Mouse (Mus musculus): Measurements from ENCODE around the gene Neurl1b. TPM values are rescaled to one million over a fixed set of nuclear protein-coding genes. Genes with fewer than 3 reads are reported as not detected.

Neurl1b gene
- total and polyA plus RNA-seq, 3 experiments = under 0.01 TPM; not detected in 2

- TF ChIP-seq POLR2AphosphoS5 (IDR thresholded peaks at IDR 0.05; ENCODE audit: insufficient replicate concordance, low read depth, low read length) = no peak
- no peak for TF ChIP-seq GATA2 (IDR thresholded peaks at IDR 0.05; ENCODE audit: borderline replicate concordance, low read depth, low read length)
- no peak for TF ChIP-seq GATA1 (IDR thresholded peaks at IDR 0.05; ENCODE audit: borderline replicate concordance, low read length)
- Histone ChIP-seq H3K9me3 (replicated peaks) (no peaks in the 10 kb centered on the region), H3K4me3 (ENCODE audit: low read depth, low read length) (no peak overlapping the region), H3K27me3 (ENCODE audit: insufficient read depth, low read length) (peaks cover 88% of the 10 kb centered on the region), H3K36me3 (replicated peaks) (no peaks in the 10 kb centered on the region), H3K4me1 (ENCODE audit: insufficient read depth, low read depth, low read length) (peaks cover 26% of the 10 kb centered on the region)
- DNase-seq (ENCODE audit: low spot score) = no peak
- ATAC-seq (ENCODE audit: extremely low read depth, insufficient number of reproducible peaks, low FRiP score, poor library complexity, severe bottlenecking) = no peak
Observed at GRCm38 (mm10) chr17:26373211-26373610, 41.4 kb upstream of the Neurl1b start.

- Histone ChIP-seq H3K27me3 (ENCODE audit: insufficient read depth, low read length) (peaks cover 93% of the 10 kb centered on the region), H3K4me1 (ENCODE audit: insufficient read depth, low read depth, low read length) (peaks cover 2% of the 10 kb centered on the region; the same call in 1 of the 2 replicates), H3K9me3 (replicated peaks) (no peaks in the 10 kb centered on the region), H3K36me3 (replicated peaks) (no peaks in the 10 kb centered on the region), H3K4me3 (ENCODE audit: low read depth, low read length) (no peak overlapping the region)
- no peak for DNase-seq (ENCODE audit: low spot score)
- TF ChIP-seq POLR2AphosphoS5 (IDR thresholded peaks at IDR 0.05; ENCODE audit: insufficient replicate concordance, low read depth, low read length) (no peak), TAL1 (conservative IDR thresholded peaks at IDR 0.05; ENCODE audit: low read depth, low read length) (no peak), GATA2 (IDR thresholded peaks at IDR 0.05; ENCODE audit: borderline replicate concordance, low read depth, low read length) (no peak), GATA1 (IDR thresholded peaks at IDR 0.05; ENCODE audit: borderline replicate concordance, low read length) (no peak), CTCF (IDR thresholded peaks at IDR 0.05; ENCODE audit: low read depth, low read length) (no peak)
- ATAC-seq (ENCODE audit: extremely low read depth, insufficient number of reproducible peaks, low FRiP score, poor library complexity, severe bottlenecking) = no peak
Observed at GRCm38 (mm10) chr17:26376416-26376815, 38.2 kb upstream of the Neurl1b start.

DNA sequence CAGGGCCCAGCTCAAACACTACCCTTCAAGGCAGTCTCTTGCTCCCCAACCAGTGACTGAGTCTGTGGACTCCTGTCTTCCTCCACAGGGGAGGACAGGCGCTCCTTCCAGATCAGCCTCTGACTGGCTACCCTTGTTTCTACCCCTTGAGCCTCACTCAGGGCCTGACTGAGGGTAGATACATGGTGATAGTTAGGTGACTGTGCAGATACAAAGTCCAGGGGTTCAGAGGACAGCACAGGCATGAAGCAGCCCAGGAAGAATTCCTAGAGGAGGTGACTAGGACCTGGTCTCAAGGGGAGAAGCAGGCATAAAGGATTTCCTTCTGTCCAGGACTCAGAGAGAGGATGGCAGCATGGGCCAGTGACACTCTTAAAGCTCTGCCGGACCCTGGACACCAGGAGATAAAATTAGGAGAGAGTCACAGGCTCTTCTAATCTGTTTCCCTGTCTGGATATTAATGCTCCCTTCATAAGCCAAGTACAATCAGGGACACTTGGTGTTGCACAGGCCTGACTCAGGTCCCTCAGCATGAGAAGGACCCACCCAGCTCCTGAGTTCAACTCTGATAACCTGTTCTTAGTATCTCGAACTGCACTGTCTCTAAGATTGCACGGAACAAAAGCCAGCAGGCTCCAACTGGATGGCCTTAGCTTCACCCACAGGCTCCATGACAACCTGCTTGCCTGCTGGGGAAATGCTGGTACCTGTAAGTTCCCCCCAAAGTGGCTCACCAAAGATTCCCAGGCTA is 37.5 kb upstream of the Neurl1b start:
- Histone ChIP-seq H3K9me3 (replicated peaks) (no peaks in the 10 kb centered on the region), H3K27me3 (ENCODE audit: insufficient read depth, low read length) (peaks cover 93% of the 10 kb centered on the region), H3K36me3 (replicated peaks) (no peaks in the 10 kb centered on the region), H3K4me3 (ENCODE audit: low read depth, low read length) (no peak overlapping the region), H3K4me1 (ENCODE audit: insufficient read depth, low read depth, low read length) (peaks cover 2% of the 10 kb centered on the region; the same call in 1 of the 2 replicates)
- no peak for TF ChIP-seq POLR2AphosphoS5 (IDR thresholded peaks at IDR 0.05; ENCODE audit: insufficient replicate concordance, low read depth, low read length)
- no peak for TF ChIP-seq GATA1 (IDR thresholded peaks at IDR 0.05; ENCODE audit: borderline replicate concordance, low read length)
- no peak for TF ChIP-seq GATA2 (IDR thresholded peaks at IDR 0.05; ENCODE audit: borderline replicate concordance, low read depth, low read length)
- no peak for TF ChIP-seq CTCF (IDR thresholded peaks at IDR 0.05; ENCODE audit: low read depth, low read length)
- TF ChIP-seq TAL1 (conservative IDR thresholded peaks at IDR 0.05; ENCODE audit: low read depth, low read length) = no peak
- ATAC-seq (ENCODE audit: extremely low read depth, insufficient number of reproducible peaks, low FRiP score, poor library complexity, severe bottlenecking) (no peak), DNase-seq (ENCODE audit: low spot score) (no peak)

GRCm38 (mm10) chr17:26380280-26380985 is 34.2 kb upstream of the Neurl1b start:
- Histone ChIP-seq H3K4me1 (ENCODE audit: insufficient read depth, low read depth, low read length) (peaks cover 2% of the 10 kb centered on the region; the same call in 1 of the 2 replicates), H3K36me3 (replicated peaks) (no peaks in the 10 kb centered on the region), H3K9me3 (replicated peaks) (no peaks in the 10 kb centered on the region), H3K27me3 (ENCODE audit: insufficient read depth, low read length) (peaks cover 86% of the 10 kb centered on the region), H3K4me3 (ENCODE audit: low read depth, low read length) (no peak overlapping the region)
- TF ChIP-seq POLR2AphosphoS5 (IDR thresholded peaks at IDR 0.05; ENCODE audit: insufficient replicate concordance, low read depth, low read length) (no peak), GATA2 (IDR thresholded peaks at IDR 0.05; ENCODE audit: borderline replicate concordance, low read depth, low read length) (no peak), GATA1 (IDR thresholded peaks at IDR 0.05; ENCODE audit: borderline replicate concordance, low read length) (no peak), CTCF (IDR thresholded peaks at IDR 0.05; ENCODE audit: low read depth, low read length) (no peak), TAL1 (conservative IDR thresholded peaks at IDR 0.05; ENCODE audit: low read depth, low read length) (no peak)
- no peak for DNase-seq (ENCODE audit: low spot score)
- no peak for ATAC-seq (ENCODE audit: extremely low read depth, insufficient number of reproducible peaks, low FRiP score, poor library complexity, severe bottlenecking)

DNA sequence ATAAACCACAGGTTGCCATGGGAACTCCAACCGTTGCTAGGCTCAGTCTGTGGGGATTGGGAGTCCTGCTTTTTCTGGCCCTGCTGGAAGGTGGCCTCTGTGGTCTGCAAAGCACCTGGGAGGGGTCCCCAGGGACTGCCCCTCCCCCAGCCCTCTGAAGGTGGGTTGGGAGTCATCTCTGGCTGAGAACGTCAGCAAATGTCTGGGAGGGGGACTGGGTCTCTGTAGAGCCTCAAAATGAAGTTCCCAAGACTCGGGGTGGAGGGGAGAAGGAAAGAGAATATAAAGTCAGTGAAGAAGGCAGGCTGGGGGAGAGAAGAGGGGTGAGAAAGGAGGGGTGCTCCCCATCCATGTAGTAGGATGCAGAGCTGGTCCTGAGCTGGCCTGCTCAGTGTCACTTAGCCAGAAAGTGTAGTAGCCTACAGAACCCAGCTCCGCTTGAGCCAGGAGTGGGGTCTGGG is 33.6 kb upstream of the Neurl1b start:
- Histone ChIP-seq H3K36me3 (replicated peaks) (no peaks in the 10 kb centered on the region), H3K27me3 (ENCODE audit: insufficient read depth, low read length) (peaks cover 87% of the 10 kb centered on the region), H3K4me1 (ENCODE audit: insufficient read depth, low read depth, low read length) (peaks cover 2% of the 10 kb centered on the region; the same call in 1 of the 2 replicates), H3K4me3 (ENCODE audit: low read depth, low read length) (no peak overlapping the region), H3K9me3 (replicated peaks) (no peaks in the 10 kb centered on the region)
- TF ChIP-seq POLR2AphosphoS5 (IDR thresholded peaks at IDR 0.05; ENCODE audit: insufficient replicate concordance, low read depth, low read length) (no peak), TAL1 (conservative IDR thresholded peaks at IDR 0.05; ENCODE audit: low read depth, low read length) (no peak), GATA2 (IDR thresholded peaks at IDR 0.05; ENCODE audit: borderline replicate concordance, low read depth, low read length) (no peak), CTCF (IDR thresholded peaks at IDR 0.05; ENCODE audit: low read depth, low read length) (no peak), GATA1 (IDR thresholded peaks at IDR 0.05; ENCODE audit: borderline replicate concordance, low read length) (no peak)
- ATAC-seq (ENCODE audit: extremely low read depth, insufficient number of reproducible peaks, low FRiP score, poor library complexity, severe bottlenecking) = no peak
- DNase-seq (ENCODE audit: low spot score) = no peak

GRCm38 (mm10) chr17:26381613-26382012 is 33.0 kb upstream of the Neurl1b start:
- peaks cover 83% of the 10 kb centered on the region for H3K27me3 ChIP-seq (ENCODE audit: insufficient read depth, low read length)
- no peak for DNase-seq (ENCODE audit: low spot score)

More at GRCm38 (mm10) chr17:26381613-26382012, 33.0 kb upstream of the Neurl1b start:
- peaks cover 2% of the 10 kb centered on the region; the same call in 1 of the 2 replicates for H3K4me1 ChIP-seq (ENCODE audit: insufficient read depth, low read depth, low read length)
- no peak overlapping the region for H3K4me3 ChIP-seq (ENCODE audit: low read depth, low read length)
- no peak for ATAC-seq (ENCODE audit: extremely low read depth, insufficient number of reproducible peaks, low FRiP score, poor library complexity, severe bottlenecking)
- no peaks in the 10 kb centered on the region for H3K9me3 ChIP-seq (replicated peaks)
- TF ChIP-seq CTCF (IDR thresholded peaks at IDR 0.05; ENCODE audit: low read depth, low read length) (no peak), TAL1 (conservative IDR thresholded peaks at IDR 0.05; ENCODE audit: low read depth, low read length) (no peak), POLR2AphosphoS5 (IDR thresholded peaks at IDR 0.05; ENCODE audit: insufficient replicate concordance, low read depth, low read length) (no peak), GATA2 (IDR thresholded peaks at IDR 0.05; ENCODE audit: borderline replicate concordance, low read depth, low read length) (no peak), GATA1 (IDR thresholded peaks at IDR 0.05; ENCODE audit: borderline replicate concordance, low read length) (no peak)
- H3K36me3 ChIP-seq (replicated peaks) = no peaks in the 10 kb centered on the region
